Mouse (Mus musculus) hindbrain, embryonic 10.5 days (tissue): Measurements from ENCODE around the gene Nppc. TPM values are rescaled to one million over a fixed set of nuclear protein-coding genes. Genes with fewer than 3 reads are reported as not detected.

Source experiments
- polyA plus RNA-seq: library from polyadenylated mRNA; unstranded; fragments of >200 nt; fragmentation: Nextera tagmentation; extraction: Ambion mirVana; gene quantifications from 2 replicates; pipeline ENCODE4 v1.2.1, GENCODE M21; 2016

Nppc gene
- polyA plus RNA-seq, 1 experiment from 2014 or later = 19.8 TPM

Other genes starting within 250 kb of the Nppc start
- 0.12 TPM in 1 of 2 replicates, not detected in the other for gene Nmur1, start 244.3 kb downstream of the Nppc start, polyA plus RNA-seq
- gene Tex44, start 244.2 kb downstream of the Nppc start, polyA plus RNA-seq = not detected in 2 replicates
- gene Ptma, start 143.8 kb downstream of the Nppc start, polyA plus RNA-seq = 2,611 and 3,050 TPM in 2 replicates
- 75.1 and 87.1 TPM in 2 replicates for gene Pde6d, start 87.9 kb downstream of the Nppc start, polyA plus RNA-seq
- 76.2 and 82.4 TPM in 2 replicates for gene Cops7b, start 87.7 kb downstream of the Nppc start, polyA plus RNA-seq
- 33.0 and 35.7 TPM in 2 replicates for gene Dis3l2, start 33.2 kb upstream of the Nppc start, polyA plus RNA-seq